Mouse (Mus musculus): ENCODE measurements at regions not wholly inside any gene's neighbourhood (a gene's known extent, or its start where the extent isn't known, plus 50 kb on each side); places are given as distances from the start of the nearest gene placed in this dataset.

DNA sequence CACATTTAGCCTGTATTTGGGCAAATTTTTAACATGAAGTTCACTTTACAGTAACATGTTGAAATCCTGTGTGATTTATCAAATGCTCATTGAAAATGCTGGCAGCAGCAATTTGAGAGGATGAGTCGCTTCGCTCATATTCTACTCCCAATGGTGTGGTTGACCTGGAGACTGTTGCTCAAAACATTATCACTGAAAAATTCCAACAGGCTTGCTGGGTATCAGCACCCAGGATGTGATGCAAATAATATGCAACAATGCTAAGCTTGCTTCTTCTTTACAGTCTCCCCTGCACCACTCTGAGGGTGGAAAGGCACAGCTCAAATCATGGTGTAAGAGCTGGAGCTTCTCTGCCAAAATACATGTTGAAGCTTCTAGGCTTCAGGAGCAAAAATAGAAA is 321.6 kb upstream of the Slc35b3 start:
- TF ChIP-seq CTCF (conservative IDR thresholded peaks at IDR 0.05; ENCODE audit: insufficient read depth, insufficient read length, low read depth, low read length) (no peak), POLR2A (IDR thresholded peaks at IDR 0.05; ENCODE audit: low read depth, low read length) (no peak)
